Mouse (Mus musculus) frontal cortex, adult 2 months (tissue): Measurements from ENCODE around the gene Klhl41. TPM values are rescaled to one million over a fixed set of nuclear protein-coding genes. Genes with fewer than 3 reads are reported as not detected.
"Not testable (repeated sequence)": the region's sequence is repeated elsewhere in the genome, so short reads cannot be mapped to it uniquely, and the experiment has no call there.

ENCODE experiments used
- DNase-seq, 2 experiments: peaks; one replicate each; pipeline ENCODE4 v3.0.0; 2022; ENCODE audit warnings: low spot score in 1 of 2; ENCODE audit errors: extremely low spot score in 1 of 2
- polyA plus RNA-seq: library from polyadenylated mRNA; depleted of rRNA; stranded (reverse); fragments of >200 nt; gene quantifications from 2 replicates; pipeline ENCODE4 v1.2.3, GENCODE M21; 2012; rRNA removed

Gene Klhl41
- 0.34 and 0.42 TPM in 2 replicates for polyA plus RNA-seq

DNA sequence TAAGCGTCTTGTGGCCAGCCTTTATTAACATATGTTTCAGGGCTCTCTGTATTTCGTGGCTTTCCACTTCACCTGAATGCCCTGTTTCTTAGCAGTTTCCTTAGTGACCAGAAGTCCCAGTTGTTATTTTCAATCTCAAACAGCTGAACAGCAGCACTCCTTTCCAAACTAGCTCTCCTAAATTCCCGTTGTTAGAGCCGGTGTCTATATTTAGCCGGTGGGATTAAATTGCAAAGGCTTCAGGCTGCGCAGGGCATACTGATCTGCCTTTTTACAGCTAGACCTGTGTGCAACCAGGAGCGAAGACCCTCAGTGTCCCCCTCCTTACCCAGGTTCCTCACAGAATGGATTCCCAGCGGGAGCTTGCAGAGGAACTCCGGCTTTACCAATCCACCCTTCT, at the start of gene Klhl41:
TSS of gene Klhl41 (plus strand) at position 268 of the 400 bp plus-strand sequence.
- no peak for DNase-seq

GRCm38 (mm10) chr2:69629215-69629614, 40.7 kb upstream of the Klhl41 start:
- DNase-seq = no peak

GRCm38 (mm10) chr2:69629914-69630313, 40.0 kb upstream of the Klhl41 start:
- no peak for DNase-seq

- DNase-seq = no peak
Observed at GRCm38 (mm10) chr2:69630792-69631191, 39.1 kb upstream of the Klhl41 start.

DNA sequence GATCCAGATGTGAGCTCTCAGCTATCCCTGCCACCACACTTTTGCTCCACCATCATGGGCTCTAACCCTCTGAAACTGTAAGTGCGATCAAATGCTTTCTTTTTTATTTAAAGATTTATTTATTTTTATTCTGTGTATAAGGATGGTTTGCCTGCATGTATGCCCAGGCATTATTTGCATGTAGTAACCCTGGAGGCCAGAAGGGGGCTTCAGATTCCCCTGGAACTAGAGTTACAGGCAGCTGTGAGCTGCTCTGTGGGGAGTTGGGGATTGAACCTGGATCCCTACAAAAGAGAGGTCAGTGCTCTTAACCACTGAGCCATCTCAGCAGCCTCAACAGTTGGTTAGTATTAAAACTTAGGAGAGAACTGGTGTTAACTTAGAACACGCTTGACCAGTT, 38.5 kb upstream of the Klhl41 start:
- DNase-seq = no peak

GRCm38 (mm10) chr2:69635064-69635701, 34.7 kb upstream of the Klhl41 start:
- DNase-seq = peak in 1 of 2 experiments; percentile 62

GRCm38 (mm10) chr2:69635807-69636206, 34.1 kb upstream of the Klhl41 start:
- DNase-seq = no peak

GRCm38 (mm10) chr2:69637989-69638388, 31.9 kb upstream of the Klhl41 start:
- not testable (repeated sequence) for DNase-seq

DNA sequence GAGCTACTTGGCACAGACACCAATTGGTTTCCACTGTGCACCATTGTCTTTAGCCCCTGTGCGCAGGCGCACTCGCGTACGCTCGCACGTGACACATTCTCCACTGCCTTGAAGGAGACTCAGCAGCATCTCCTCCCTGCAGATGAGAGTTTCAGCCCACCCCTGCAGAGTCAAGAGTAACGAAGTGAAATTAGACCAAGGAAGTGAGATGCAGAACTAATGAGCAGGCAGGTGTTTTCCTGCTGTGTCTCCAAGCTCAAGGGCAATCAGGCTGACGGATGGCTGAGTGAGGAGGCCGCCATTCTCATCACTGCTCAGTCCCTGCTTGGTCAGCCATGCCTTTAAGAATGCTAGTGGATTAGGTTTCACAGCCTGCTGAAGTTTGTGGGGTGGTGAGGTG, 29.8 kb upstream of the Klhl41 start:
- DNase-seq = no peak

- no peak for DNase-seq
Observed at GRCm38 (mm10) chr2:69644968-69645617, 24.8 kb upstream of the Klhl41 start.

- peak; percentile 94 to 97 for DNase-seq
Observed at GRCm38 (mm10) chr2:69646726-69647490, 23.0 kb upstream of the Klhl41 start, which contains the start of gene Bbs5. Gene Bbs5, plus strand, starts transcription at chr2:69647171.

DNA sequence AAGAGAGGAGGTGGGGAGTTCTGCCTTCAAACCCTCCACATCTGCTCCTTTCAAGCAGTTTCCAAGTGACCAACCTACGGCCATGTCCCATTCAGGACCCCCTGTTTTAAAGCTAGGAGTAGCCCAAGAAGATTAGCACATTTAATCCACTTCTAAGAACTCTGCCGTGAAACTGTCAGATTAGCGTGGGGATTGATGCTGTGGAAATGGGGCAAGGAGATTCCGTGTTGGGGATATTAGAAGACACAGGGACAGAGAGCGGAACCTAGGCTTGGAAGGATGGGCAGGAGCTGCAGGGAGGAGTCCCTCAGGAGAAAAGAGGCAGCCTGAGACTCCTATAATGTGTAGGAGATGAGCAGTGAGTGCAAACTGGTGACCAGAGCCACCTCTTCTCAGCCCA, 20.2 kb upstream of the Klhl41 start:
- DNase-seq = no peak

DNA sequence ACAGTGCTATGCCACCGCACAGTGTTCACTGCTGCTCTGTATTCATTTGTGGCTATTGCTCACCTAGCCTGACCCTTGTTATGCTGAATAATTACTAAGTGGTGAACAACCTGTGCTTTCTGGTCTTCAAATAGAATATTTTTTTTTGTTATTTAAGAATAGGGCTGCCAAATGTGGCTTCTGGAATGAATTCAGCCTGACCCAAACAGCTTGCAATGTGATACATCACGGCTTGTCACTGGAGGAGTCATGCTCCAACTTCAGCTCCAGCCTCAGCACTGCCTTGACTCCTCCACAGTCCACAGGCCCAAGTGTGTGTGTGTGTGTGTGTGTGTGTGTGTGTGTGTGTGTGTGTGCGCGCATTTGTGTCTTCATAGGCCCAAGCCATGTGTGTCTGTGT, 10.6 kb upstream of the Klhl41 start:
- no peak for DNase-seq

GRCm38 (mm10) chr2:69663827-69664476, 6.0 kb upstream of the Klhl41 start:
- DNase-seq = no peak

DNA sequence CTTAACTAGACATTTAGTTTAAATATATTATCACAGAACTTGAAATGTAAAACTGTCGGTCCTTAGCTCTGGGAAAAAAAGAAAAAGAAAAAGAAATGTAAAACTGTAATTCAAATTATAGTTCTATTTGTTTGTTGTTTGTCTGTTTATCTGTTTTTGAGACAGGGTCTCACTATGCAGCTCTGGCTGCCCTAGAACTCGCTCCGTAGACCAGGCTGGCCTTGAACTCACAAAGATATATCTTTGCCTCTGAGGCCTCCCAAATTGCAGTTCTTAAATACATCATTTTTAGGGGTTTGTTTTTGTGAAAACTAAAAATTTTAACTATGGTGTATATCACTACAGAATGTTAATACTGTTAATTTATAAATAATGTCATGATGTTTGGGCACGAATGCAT, 2.3 kb upstream of the Klhl41 start:
- no peak for DNase-seq

DNA sequence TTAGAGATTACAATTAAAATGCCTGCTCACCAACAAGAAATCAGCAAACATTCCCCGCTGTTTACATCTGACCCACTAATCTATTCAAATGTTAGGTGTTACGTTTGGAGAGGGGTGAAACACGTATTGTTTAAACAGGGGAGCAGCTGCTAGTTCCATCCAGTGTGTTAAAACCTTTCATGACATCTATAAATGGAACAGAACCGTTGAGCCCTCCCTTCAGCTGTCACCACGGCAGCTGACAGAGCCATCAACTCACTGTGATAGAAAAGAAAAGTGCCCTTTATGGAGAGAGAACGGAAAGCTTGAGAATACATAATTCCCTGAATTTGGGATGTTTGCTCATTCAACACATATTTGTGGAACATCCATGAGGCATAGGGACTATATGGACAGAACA, 1.5 kb upstream of the Klhl41 start:
- no peak for DNase-seq

GRCm38 (mm10) chr2:69673723-69674122, 3.8 kb downstream of the Klhl41 start:
- DNase-seq = no peak

DNA sequence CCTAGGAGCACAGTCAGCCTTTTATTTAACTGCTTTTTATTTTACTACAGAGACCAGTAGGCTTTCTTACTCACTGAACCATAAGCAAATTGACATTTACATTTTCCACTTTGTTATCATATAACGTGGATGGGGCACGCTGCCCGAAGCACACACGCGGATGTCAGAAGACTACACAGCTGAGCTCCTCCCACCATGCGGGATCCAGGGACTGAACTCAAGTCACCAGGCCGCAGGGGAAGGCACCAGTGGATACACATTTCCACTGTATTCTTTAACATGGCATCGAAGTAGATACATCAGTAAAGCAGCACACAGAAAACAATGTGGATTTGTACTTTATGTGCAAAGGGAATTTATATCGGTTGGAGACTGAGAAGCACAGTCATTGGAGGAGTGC, 5.3 kb downstream of the Klhl41 start:
- DNase-seq = no peak

DNA sequence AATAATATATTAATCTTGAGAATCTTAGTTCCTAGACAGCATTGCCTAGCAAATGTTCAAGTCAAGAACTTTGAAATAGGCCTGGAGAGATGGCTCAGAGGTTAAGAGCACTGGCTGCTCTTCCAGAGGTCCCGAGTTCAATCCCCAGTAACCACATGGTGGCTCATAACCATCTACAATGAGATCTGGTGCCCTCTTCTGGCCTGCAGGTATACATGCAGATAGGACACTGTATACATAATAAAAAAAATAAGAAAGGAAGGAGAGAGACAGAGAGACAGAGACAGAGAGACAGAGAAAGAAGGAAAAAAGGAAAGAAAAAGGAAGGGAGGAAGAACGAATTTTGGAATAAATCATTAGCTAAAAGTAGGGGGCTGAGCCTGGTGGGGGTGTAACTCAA, 6.8 kb downstream of the Klhl41 start:
- DNase-seq = no peak

- not testable (repeated sequence) for DNase-seq
Observed at GRCm38 (mm10) chr2:69677215-69677614, 7.3 kb downstream of the Klhl41 start.

DNA sequence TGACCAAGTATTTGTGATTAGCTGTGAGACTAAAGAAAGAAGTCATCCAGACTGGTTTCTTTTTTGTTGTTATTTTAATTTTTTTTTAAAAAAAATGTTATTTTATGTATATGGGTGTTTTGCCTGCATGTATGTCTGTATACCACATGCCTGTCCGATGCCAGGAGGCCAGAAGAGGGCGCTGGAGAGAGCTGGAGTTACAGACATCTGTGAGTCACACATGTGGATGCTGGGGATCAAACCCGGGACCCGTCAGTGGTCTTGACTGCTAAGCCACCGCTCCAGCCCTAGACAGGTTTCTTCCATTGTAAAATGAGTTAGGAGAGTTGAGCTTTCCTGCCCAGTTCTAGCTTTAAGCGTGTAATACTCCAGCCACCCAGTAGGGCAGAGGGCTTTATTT, 10.1 kb downstream of the Klhl41 start:
- no peak for DNase-seq
